Mouse (Mus musculus) stomach, embryonic 16.5 days (tissue): ENCODE data around the gene Olig2. TPM values are rescaled to one million over a fixed set of nuclear protein-coding genes. Genes with fewer than 3 reads are reported as not detected.
"Not testable (repeated sequence)": the region's sequence is repeated elsewhere in the genome, so short reads cannot be mapped to it uniquely, and the experiment has no call there.

ENCODE experiments used
- ATAC-seq: fragments of 200-750 bp; cut with Nextera tagmentation; 2 replicates; pipeline ENCODE4 v1.8.0; 2017; ENCODE audit warnings: moderate number of reproducible peaks, moderate TSS enrichment; ENCODE audit not compliant: insufficient read depth, low FRiP score
- H3K27ac ChIP-seq: fragments of 300-500 bp; sonication (generic); 2 replicates; pipeline ENCODE4 v1.5.1; 2014; ENCODE audit warnings: low read length
- H3K27me3 ChIP-seq: fragments of 300-500 bp; sonication (generic); 2 replicates; pipeline ENCODE4 v1.6.1; 2014; ENCODE audit warnings: low read length, control low read depth, mixed read lengths; ENCODE audit not compliant: control insufficient read depth, insufficient read depth
- H3K36me3 ChIP-seq: fragments of 300-500 bp; sonication (generic); 2 replicates; pipeline ENCODE4 v1.6.1; 2014; ENCODE audit warnings: low read length; ENCODE audit not compliant: control insufficient read depth, insufficient read depth
- H3K4me1 ChIP-seq: fragments of 300-500 bp; sonication (generic); 2 replicates; pipeline ENCODE4 v1.6.1; 2014; ENCODE audit warnings: low read length, control low read depth, mixed read lengths; ENCODE audit not compliant: control insufficient read depth, insufficient read depth
- H3K4me2 ChIP-seq: fragments of 300-500 bp; sonication (generic); 2 replicates; pipeline ENCODE4 v1.6.1; 2014; ENCODE audit warnings: low read depth, low read length, mixed read lengths
- H3K4me3 ChIP-seq: fragments of 300-500 bp; sonication (generic); replicated peaks from 2 replicates; pipeline ENCODE4 v1.5.1; 2014; ENCODE audit warnings: mild to moderate bottlenecking, low read length
- H3K9ac ChIP-seq: fragments of 300-500 bp; sonication (generic); 2 replicates; pipeline ENCODE4 v1.6.1; 2014; ENCODE audit warnings: low read length
- H3K9me3 ChIP-seq: fragments of 300-500 bp; sonication (generic); replicated peaks from 2 replicates; pipeline ENCODE4 v1.6.1; 2016; ENCODE audit warnings: low read length, control low read depth; ENCODE audit not compliant: control insufficient read depth
- WGBS: fragments of 180-500 bp; shearing (Covaris S2); extraction: QIAGEN DNeasy Blood & Tissue Kit; methylation state at CpG from one replicate; pipeline ENCODE4 v1.1.7; 2014; 5-methylcytosine and 5-hydroxymethylcytosine counted together
- polyA plus RNA-seq: library from polyadenylated mRNA; unstranded; fragments of >200 nt; fragmentation: Nextera tagmentation; extraction: Ambion mirVana; gene quantifications from 2 replicates; pipeline ENCODE4 v1.2.1, GENCODE M21; 2015

Olig2 gene
- polyA plus RNA-seq, 1 experiment from 2014 or later: not detected

DNA sequence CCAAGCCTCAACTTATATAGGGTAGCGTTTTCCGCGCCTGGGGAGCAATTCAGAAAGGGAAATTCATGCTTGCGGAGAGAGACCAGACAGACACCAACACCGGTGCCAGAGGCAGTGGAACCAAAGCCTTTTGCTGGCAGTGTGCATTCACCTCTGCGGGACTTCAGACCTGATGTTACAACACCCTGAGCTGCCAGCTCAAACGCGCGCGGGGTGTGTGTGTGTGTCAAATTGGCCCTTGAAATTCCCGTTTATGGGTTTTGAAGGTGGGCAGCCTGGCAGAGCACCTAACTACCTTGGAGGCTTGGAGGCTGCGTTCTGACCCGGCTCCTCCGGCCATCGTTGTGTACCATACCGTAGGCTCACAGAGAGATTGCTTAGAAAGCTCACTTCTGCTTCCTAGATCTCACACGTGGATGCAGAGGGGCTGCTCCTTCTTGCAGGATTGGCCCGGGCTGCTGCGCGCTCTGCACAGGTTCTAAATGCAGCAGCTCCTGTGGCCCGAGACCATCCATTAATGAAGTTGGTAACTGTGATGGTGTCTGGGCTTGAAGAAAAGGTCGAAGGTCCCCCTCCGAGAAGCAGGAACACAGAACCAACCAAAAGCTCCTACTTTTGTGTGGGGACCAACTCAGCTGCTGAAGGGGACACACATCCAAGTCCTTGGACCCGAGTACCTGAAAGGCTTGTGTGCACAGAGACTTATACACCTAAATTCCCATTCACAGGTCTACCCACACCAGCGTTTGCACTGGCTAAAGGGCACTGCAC lies 7.4 kb downstream of the Olig2 start:
- no peaks in the 10 kb centered on the region for H3K36me3 ChIP-seq
- no peaks in the 10 kb centered on the region for H3K4me1 ChIP-seq
- no peak overlapping the region for H3K27ac ChIP-seq
- peaks cover 85% of the 10 kb centered on the region for H3K27me3 ChIP-seq
- H3K4me2 ChIP-seq: no peak overlapping the region
- WGBS: 4% methylated on average over 25 of the region's 25 CpGs
- H3K9ac ChIP-seq: no peak overlapping the region
- no peak for ATAC-seq
- H3K4me3 ChIP-seq: no peak overlapping the region
- no peaks in the 10 kb centered on the region for H3K9me3 ChIP-seq

DNA sequence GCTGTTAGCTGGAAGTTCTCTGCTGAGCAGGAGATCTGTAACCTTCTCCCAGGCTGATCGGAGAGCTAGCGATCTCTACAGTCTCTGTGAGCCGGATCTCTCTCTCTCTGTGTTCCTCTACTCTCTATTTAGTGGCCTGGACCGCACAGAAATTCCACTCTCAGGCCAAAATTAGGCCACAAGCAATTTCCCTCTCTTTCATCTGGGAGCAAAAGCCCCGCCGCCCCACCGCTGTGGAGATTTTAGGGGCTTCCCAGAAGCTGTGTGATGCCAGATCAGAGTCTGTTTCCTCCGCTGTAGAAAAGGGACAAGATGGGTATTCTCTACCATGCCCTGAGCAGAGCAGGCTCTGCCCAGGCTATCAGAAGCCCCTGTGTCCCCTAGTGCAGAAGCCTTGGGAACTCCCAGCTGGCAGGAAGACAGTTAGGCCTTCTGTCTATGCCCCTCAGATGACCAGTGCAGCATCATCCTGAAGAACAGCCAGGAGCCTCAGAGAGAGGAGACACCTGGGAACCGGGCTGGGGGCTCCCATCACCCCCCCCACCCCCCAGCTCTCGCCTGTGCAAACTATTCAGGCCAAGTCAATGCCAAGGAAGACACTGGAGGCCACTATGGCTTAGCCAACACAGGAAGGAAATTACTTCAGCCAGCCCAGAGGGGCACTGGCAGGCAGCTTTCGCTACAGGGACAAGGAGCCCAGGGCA lies 8.1 kb downstream of the Olig2 start:
- no peak for ATAC-seq
- H3K4me3 ChIP-seq: no peak overlapping the region
- H3K27ac ChIP-seq: no peak overlapping the region
- 23% methylated on average over 11 of the region's 11 CpGs for WGBS
- no peaks in the 10 kb centered on the region for H3K4me1 ChIP-seq
- H3K9ac ChIP-seq: no peak overlapping the region
- peaks cover 82% of the 10 kb centered on the region for H3K27me3 ChIP-seq
- H3K9me3 ChIP-seq: no peaks in the 10 kb centered on the region
- H3K36me3 ChIP-seq: no peaks in the 10 kb centered on the region
- no peak overlapping the region for H3K4me2 ChIP-seq

DNA sequence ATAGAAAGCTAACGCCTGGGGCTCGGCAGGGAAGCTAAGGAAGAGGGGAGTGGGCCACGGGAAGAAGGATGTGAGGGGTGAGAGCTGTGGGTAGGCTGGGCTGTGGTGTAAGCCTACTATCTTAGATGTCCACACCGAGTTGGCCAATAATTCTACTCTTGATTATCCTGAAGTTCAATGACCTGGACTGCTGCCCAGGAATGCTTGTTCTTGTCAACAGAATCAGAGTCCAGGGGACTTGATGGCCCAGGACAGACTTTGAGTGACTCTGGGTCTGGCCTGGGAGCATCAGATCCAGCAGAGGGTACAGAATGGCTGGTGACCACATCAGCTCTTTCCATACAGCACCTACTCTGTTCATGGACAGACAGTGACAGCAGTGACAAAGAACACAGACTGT lies 13.8 kb downstream of the Olig2 start:
- no peak overlapping the region for H3K9ac ChIP-seq
- H3K27ac ChIP-seq: no peak overlapping the region
- no peak overlapping the region for H3K4me3 ChIP-seq
- H3K4me1 ChIP-seq: no peaks in the 10 kb centered on the region
- no peak overlapping the region for H3K4me2 ChIP-seq
- 61% methylated on average over 4 of the region's 4 CpGs for WGBS
- no peaks in the 10 kb centered on the region for H3K9me3 ChIP-seq
- no peak for ATAC-seq
- no peaks in the 10 kb centered on the region for H3K36me3 ChIP-seq
- peaks cover 33% of the 10 kb centered on the region for H3K27me3 ChIP-seq

DNA sequence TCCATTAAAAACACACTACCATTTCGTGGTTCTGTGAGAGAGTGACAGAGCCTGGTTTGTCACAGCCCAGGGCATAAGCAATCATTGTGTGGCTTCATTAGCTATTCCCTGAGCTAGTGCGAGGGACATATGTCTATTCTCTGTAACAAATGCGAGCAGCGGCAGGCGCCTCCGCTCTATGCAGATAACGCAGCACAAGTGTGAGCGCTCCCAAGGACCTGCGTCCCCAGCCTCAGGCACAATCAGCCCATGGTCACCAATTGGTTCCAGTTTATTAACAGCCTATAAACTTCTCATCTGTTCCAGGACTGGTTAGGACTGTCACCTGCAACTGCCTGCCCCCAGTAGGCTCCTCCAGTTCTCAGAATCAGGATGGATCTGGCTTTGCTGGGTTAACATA lies 21.0 kb downstream of the Olig2 start:
- no peak for ATAC-seq
- 64% methylated on average over 9 of the region's 9 CpGs for WGBS

DNA sequence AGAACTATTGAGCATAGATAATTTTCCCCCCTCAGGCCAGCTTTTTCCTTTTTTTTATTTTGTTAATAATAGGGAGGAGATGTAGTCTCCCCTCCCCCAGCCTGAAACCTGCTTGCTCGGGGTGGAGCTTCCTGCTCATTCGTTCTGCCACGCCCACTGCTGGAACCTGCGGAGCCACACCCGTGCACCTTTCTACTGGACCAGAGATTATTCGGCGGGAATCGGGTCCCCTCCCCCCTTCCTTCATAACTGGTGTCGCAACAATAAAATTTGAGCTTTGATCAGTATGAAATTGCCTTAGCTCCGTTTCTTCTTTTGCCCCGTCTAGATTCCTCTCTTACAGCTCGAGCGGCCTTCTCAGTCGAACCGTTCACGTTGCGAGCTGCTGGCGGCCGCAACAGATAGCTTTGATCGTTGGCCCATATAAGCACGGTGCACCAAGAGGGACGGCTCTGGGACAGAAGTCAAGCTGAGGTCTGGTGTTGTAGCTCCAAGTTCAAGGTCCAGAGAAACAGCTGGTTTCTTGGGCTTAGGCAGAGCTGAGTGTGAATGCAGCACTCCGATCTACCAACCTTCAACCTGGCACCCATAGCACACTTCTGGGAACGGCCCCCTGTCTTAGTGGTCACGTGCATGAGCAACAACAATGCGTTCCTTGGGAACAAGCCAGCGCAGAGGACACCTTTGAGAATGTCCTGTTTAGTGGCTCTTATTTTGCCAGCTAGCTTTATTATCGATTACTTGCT lies 30.3 kb downstream of the Olig2 start:
- H3K36me3 ChIP-seq, H3K27ac ChIP-seq, H3K4me3 ChIP-seq, ATAC-seq, H3K9ac ChIP-seq, H3K9me3 ChIP-seq, H3K4me1 ChIP-seq: not testable (repeated sequence)
- H3K4me2 ChIP-seq: peak overlapping the region; percentile 43
- 11% methylated on average over 20 of the region's 28 CpGs for WGBS
- peaks cover 33% of the 10 kb centered on the region for H3K27me3 ChIP-seq

More for the DNA sequence above, 21.0 kb downstream of the Olig2 start:
- Histone ChIP-seq H3K4me1 (no peaks in the 10 kb centered on the region), H3K36me3 (no peaks in the 10 kb centered on the region), H3K27me3 (no peaks in the 10 kb centered on the region), H3K9me3 (no peaks in the 10 kb centered on the region), H3K4me2 (no peak overlapping the region), H3K27ac (no peak overlapping the region), H3K4me3 (no peak overlapping the region), H3K9ac (no peak overlapping the region)

DNA sequence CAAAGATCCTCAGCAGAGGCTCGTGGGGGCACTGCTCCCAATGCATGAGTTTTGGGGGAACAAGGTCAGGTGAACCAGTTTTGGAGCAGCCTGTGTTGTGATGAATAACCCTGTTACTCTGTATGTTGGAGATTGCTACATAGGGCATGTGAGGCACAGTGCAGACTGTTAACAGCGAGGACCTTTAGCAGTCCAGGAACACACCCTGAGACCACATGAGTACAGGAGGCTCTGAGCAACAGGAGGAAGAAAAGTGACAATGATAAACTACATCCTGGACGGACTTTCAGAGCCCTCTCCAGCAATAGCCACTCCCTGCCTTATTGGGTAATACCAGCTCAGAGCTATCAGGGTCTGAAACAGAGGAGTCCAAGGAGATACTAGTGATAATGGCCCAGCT lies 33.7 kb downstream of the Olig2 start:
- no peak overlapping the region for H3K4me2 ChIP-seq
- no peaks in the 10 kb centered on the region for H3K4me1 ChIP-seq
- H3K9me3 ChIP-seq: no peaks in the 10 kb centered on the region
- whole genome bisulfite sequencing: 49% methylated on average over 3 of the region's 3 CpGs
- no peak for ATAC-seq
- no peak overlapping the region for H3K9ac ChIP-seq
- no peak overlapping the region for H3K27ac ChIP-seq
- H3K4me3 ChIP-seq: no peak overlapping the region
- no peaks in the 10 kb centered on the region for H3K36me3 ChIP-seq
- peaks cover 33% of the 10 kb centered on the region for H3K27me3 ChIP-seq

DNA sequence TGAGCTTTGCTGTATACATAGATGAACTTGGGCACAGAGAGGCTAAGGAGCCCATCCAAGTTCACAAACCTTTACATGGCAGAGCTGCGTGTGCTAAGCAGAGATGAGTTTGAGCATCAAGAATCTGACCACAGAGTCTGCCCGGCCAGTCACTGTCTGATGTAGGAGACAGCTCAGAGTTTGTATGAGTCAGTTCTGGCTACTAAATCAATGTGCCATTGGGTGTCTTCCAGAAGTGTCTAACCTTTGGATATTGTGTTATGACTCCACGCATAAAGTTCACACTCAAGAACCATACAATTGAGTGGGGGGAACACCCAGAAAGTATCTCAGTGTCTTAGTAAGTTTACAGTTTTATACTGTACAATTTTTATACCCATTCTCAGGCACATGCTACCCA lies 35.6 kb downstream of the Olig2 start:
- H3K4me3 ChIP-seq: no peak overlapping the region
- H3K9me3 ChIP-seq: no peaks in the 10 kb centered on the region
- H3K4me1 ChIP-seq: no peaks in the 10 kb centered on the region
- no peak for ATAC-seq
- peaks cover 32% of the 10 kb centered on the region for H3K27me3 ChIP-seq
- 81% methylated on average over 3 of the region's 3 CpGs for WGBS
- no peak overlapping the region for H3K9ac ChIP-seq
- H3K27ac ChIP-seq: no peak overlapping the region
- no peak overlapping the region for H3K4me2 ChIP-seq
- no peaks in the 10 kb centered on the region for H3K36me3 ChIP-seq

DNA sequence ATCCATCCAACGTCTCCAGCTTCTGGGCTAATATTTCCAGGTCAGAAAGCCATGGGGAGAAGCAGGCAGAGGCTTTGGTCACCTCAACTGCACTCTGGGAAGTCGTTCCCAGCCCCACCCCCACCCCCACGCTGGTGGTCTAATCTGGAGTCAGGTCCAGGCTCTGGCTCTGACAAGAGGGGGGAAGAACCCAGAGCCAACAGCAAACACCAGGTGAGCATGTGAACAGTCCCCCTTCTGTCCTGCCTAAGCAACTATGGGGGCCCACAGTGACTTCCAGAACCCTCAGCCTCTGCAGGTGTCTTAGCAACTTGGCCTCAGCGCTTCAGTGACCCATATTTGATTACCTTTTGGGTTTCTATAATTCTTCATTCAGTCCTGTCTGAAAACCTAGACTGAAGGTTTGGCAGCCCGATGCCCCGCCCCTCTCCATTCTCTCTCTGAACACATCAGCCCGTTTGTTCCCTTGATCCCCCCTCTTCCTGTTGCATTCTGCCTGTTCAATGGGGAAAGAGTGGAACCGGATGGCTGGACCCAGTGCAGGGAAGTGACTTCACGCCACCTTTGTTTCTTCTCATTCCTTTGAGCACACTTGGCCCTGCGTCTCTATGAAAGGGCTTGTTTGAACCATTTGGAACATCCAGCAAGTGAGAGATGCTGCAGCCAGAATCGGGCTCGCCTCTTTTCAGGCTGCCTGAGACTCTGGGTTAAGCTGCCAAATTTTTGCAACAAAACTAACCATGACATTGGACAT lies 37.4 kb downstream of the Olig2 start:
- no peaks in the 10 kb centered on the region for H3K4me1 ChIP-seq
- peaks cover 32% of the 10 kb centered on the region for H3K27me3 ChIP-seq
- 31% methylated on average over 12 of the region's 12 CpGs for WGBS
- H3K36me3 ChIP-seq: no peaks in the 10 kb centered on the region
- H3K4me3 ChIP-seq: no peak overlapping the region
- no peak overlapping the region for H3K9ac ChIP-seq
- H3K9me3 ChIP-seq: no peaks in the 10 kb centered on the region
- no peak overlapping the region for H3K4me2 ChIP-seq
- H3K27ac ChIP-seq: no peak overlapping the region
- ATAC-seq: no peak
